Mouse (Mus musculus) hindbrain, embryonic 11.5 days (tissue): Measurements from ENCODE around the gene Med24. TPM values are rescaled to one million over a fixed set of nuclear protein-coding genes. Genes with fewer than 3 reads are reported as not detected.

Experiments used
- ATAC-seq: fragments of 200-750 bp; cut with Nextera tagmentation; 2 replicates; pipeline ENCODE4 v1.8.0; 2017; ENCODE audit warnings: mild to moderate bottlenecking, moderate TSS enrichment, moderate library complexity; ENCODE audit not compliant: low FRiP score
- DNase-seq: peaks from one replicate; pipeline ENCODE4 v3.0.0-alpha.2; 2015; ENCODE audit warnings: low spot score
- H3K27ac ChIP-seq: fragments of 300-500 bp; sonication (generic); 2 replicates; pipeline ENCODE4 v1.5.1; 2014; ENCODE audit warnings: mild to moderate bottlenecking, low read depth, low read length
- H3K27me3 ChIP-seq: fragments of 300-500 bp; sonication (generic); 2 replicates; pipeline ENCODE4 v1.6.1; 2014; ENCODE audit warnings: mild to moderate bottlenecking, low read length, moderate library complexity, mixed read lengths; ENCODE audit not compliant: control insufficient read depth, insufficient read depth
- H3K36me3 ChIP-seq: fragments of 300-500 bp; sonication (generic); 2 replicates; pipeline ENCODE4 v1.6.1; 2014; ENCODE audit warnings: mild to moderate bottlenecking, low read length, moderate library complexity, mixed read lengths; ENCODE audit not compliant: control insufficient read depth, insufficient read depth
- H3K4me1 ChIP-seq: fragments of 300-500 bp; sonication (generic); replicated peaks from 2 replicates; pipeline ENCODE4 v1.6.1; 2014; ENCODE audit warnings: low read length, mixed read lengths; ENCODE audit not compliant: control insufficient read depth, insufficient read depth
- H3K4me2 ChIP-seq: fragments of 300-500 bp; sonication (generic); replicated peaks from 2 replicates; pipeline ENCODE4 v1.6.1; 2014; ENCODE audit warnings: mild to moderate bottlenecking, low read depth, low read length
- H3K4me3 ChIP-seq: fragments of 300-500 bp; sonication (generic); 2 replicates; pipeline ENCODE4 v1.5.1; 2014; ENCODE audit warnings: low read depth, low read length
- H3K9ac ChIP-seq: fragments of 300-500 bp; sonication (generic); 2 replicates; pipeline ENCODE4 v1.6.1; 2014; ENCODE audit warnings: low read depth, low read length
- H3K9me3 ChIP-seq: fragments of 300-500 bp; sonication (generic); 2 replicates; pipeline ENCODE4 v1.6.1; 2016; ENCODE audit warnings: low read length; ENCODE audit not compliant: control insufficient read depth
- WGBS: fragments of 180-500 bp; shearing (Covaris S2); extraction: QIAGEN DNeasy Blood & Tissue Kit; methylation state at CpG from one replicate; pipeline ENCODE4 v1.1.7; 2014; 5-methylcytosine and 5-hydroxymethylcytosine counted together
- polyA plus RNA-seq: library from polyadenylated mRNA; unstranded; fragments of >200 nt; fragmentation: Nextera tagmentation; extraction: Ambion mirVana; gene quantifications from 2 replicates; pipeline ENCODE4 v1.2.1, GENCODE M21; 2014

Med24 gene
- polyA plus RNA-seq, 1 experiment from 2014 or later: 47.3 TPM

DNA sequence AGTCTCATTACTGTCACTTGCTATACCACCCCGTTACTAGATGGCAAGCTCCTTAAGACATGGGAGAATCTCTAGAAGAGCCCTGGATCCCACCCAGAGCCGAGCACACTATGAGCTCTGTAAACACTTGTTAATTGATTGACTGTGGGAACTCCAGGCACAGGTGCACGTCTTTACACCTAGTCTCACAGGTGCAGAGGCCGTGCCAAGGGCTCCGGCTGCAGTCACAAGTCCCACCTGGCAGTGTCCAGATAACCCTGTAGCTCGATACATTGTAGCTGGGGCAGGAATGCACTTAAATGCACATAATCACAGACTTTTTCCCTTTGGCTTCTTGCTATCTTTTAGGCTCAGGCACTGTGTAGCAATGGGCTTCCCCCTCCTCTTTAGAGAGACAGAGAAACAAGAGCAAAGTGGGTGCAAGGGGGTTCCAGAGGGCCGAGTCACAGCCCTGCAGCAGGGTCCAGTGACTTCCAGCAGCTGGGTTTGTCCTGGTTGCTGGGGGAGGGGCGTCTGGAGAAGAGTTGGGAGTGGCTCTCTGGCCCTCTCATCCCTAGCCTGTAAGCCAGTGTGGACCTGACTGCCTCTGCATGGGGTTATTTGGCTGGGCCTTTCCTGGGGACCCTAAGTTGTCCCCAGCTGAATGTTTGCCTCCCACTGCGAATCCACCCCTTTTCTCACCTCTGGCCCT, 14.6 kb upstream of the Med24 start:
- peak overlapping the region; percentile 79 for H3K4me2 ChIP-seq
- H3K4me1 ChIP-seq: peaks cover 48% of the 10 kb centered on the region
- H3K9me3 ChIP-seq: no peaks in the 10 kb centered on the region
- peak overlapping the region; percentile 59 for H3K9ac ChIP-seq
- DNase-seq (peak; percentile 78), ATAC-seq (peak; percentile 8; the same call in 1 of the 2 replicates)
- 7% methylated on average over 9 of the region's 9 CpGs for WGBS
- H3K27ac ChIP-seq: peak overlapping the region; percentile 96
- H3K4me3 ChIP-seq: peak overlapping the region; percentile 82
- no peaks in the 10 kb centered on the region for H3K27me3 ChIP-seq
- H3K36me3 ChIP-seq: no peaks in the 10 kb centered on the region

GRCm38 (mm10) chr11:98742397-98743291, 13.4 kb upstream of the Med24 start:
- peaks cover 38% of the 10 kb centered on the region for H3K4me1 ChIP-seq
- peak; percentile 56 for DNase-seq

GRCm38 (mm10) chr11:98741622-98742396, 12.6 kb upstream of the Med24 start:
- ATAC-seq: peak; percentile 64
- Histone ChIP-seq H3K4me2 (peak overlapping the region; percentile 79), H3K4me1 (peaks cover 32% of the 10 kb centered on the region), H3K27ac (peak overlapping the region; percentile 96), H3K36me3 (no peaks in the 10 kb centered on the region), H3K27me3 (no peaks in the 10 kb centered on the region), H3K4me3 (peak overlapping the region; percentile 82), H3K9me3 (no peaks in the 10 kb centered on the region), H3K9ac (peak overlapping the region; percentile 93)
- DNase-seq: peak; percentile 88
- 1% methylated on average over 50 of the region's 86 CpGs for WGBS

More at GRCm38 (mm10) chr11:98742397-98743291, 13.4 kb upstream of the Med24 start:
- peak overlapping the region; percentile 82 for H3K4me3 ChIP-seq
- peak overlapping the region; percentile 96 for H3K27ac ChIP-seq
- peak; percentile 21 for ATAC-seq
- H3K9ac ChIP-seq: peak overlapping the region; percentile 93
- H3K9me3 ChIP-seq: no peaks in the 10 kb centered on the region
- WGBS: 5% methylated on average over 17 of the region's 21 CpGs
- H3K36me3 ChIP-seq: no peaks in the 10 kb centered on the region
- no peaks in the 10 kb centered on the region for H3K27me3 ChIP-seq
- peak overlapping the region; percentile 79 for H3K4me2 ChIP-seq

DNA sequence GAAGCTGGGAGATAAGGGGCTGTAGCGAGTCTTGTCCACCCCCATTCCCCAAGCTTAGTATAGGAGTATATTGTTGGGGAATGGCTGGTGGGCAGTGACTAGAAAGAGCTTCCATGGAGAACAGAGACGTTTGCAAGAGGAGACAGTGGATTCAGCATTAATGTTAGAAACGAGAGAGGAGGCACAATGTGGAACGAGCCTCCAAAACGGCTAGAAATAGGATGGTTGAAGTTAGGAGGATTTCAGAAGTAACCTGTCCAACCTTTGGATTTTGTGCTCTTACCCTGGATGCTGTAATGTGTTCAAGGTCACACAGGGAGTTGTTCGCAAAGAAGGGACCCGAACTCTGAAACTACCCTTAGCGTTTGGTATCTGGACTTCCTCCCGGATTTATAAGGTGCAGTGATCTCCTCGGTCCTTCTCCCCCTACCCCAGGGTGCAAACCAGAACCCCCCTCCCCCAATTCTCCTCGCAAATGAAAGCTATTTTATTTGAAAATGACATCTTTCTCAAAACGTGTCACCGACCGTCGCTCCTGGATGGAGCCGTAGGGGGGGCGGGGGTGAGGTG, 11.9 kb upstream of the Med24 start:
- no peaks in the 10 kb centered on the region for H3K27me3 ChIP-seq
- H3K4me3 ChIP-seq: peak overlapping the region; percentile 82
- H3K9me3 ChIP-seq: no peaks in the 10 kb centered on the region
- DNase-seq (no peak), ATAC-seq (no peak)
- peak overlapping the region; percentile 79 for H3K4me2 ChIP-seq
- peak overlapping the region; percentile 93 for H3K9ac ChIP-seq
- peak overlapping the region; percentile 96 for H3K27ac ChIP-seq
- H3K4me1 ChIP-seq: peaks cover 27% of the 10 kb centered on the region
- H3K36me3 ChIP-seq: no peaks in the 10 kb centered on the region
- WGBS: under 1% methylated on average over 17 of the region's 17 CpGs

DNA sequence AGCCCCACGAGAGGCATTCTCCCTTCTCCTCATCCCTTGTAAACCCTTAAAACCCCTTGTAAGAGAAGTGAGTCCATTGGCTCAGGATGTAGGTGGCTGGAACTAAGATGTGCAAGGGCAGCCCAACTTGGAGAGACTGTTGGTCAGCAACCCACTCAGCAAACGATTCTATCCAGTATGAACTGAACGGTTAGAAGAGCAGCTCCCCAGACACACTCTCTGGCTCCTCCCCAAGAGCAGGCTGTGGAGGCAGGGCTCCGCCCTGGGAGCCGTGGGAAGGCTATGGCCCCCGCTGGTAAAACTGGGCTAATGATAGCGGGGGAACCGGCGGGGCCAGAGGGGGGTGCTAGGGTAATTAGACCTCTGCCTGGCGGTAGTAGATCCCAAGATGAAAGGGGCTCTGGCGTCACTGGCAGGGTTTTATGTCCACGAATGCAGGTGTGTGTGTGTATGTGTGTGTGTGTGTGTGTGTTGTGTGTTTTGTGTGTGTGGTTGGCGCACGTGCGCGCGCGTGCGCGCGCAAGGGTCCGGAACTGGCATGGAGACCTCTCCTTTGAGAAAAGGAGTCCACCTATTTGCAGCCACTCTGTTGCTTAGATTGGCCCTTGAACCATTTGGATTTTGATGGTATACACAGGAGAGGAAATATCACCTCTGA, 11.3 kb upstream of the Med24 start, which contains the start of gene Thra:
Gene Thra (plus strand): TSS at position 246 of the 658 bp plus-strand sequence.
- H3K4me2 ChIP-seq: peak within 1 kb of the TSS; percentile 79
- DNase-seq (peak; percentile 73), ATAC-seq (peak; percentile 32; the same call in 1 of the 2 replicates)
- H3K9ac ChIP-seq: peak within 1 kb of the TSS; percentile 93
- peak within 1 kb of the TSS; percentile 82 for H3K4me3 ChIP-seq
- H3K27me3 ChIP-seq: no peaks in the 10 kb centered on the region
- H3K36me3 ChIP-seq: no peaks in the 10 kb centered on the region
- no peaks in the 10 kb centered on the region for H3K9me3 ChIP-seq
- H3K27ac ChIP-seq: peak within 1 kb of the TSS; percentile 96
- WGBS: under 1% methylated on average over 22 of the region's 22 CpGs
- H3K4me1 ChIP-seq: peaks cover 24% of the 10 kb centered on the region

DNA sequence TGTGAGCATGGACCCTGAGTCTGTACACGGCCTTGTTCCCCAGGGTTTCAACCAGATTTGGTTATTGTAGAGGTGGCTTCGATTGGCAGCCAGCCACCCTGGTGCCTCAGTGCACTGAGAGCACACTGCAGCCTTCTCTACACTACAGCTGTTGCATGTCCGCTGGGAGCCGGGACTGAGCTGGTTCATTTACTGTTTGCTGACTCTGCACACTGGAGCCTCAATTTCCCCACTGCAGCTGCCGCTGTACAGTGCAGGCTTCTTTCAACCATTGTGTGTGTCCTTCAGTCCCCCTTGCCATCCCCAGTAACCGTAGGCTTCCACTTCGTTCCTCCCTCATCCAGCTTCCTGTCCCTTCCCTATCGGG, 10.8 kb upstream of the Med24 start:
- H3K4me1 ChIP-seq: peaks cover 24% of the 10 kb centered on the region
- peak overlapping the region; percentile 82; the same call in 1 of the 2 replicates for H3K4me3 ChIP-seq
- peak overlapping the region; percentile 79 for H3K4me2 ChIP-seq
- H3K27me3 ChIP-seq: no peaks in the 10 kb centered on the region
- ATAC-seq (no peak), DNase-seq (no peak)
- H3K36me3 ChIP-seq: no peaks in the 10 kb centered on the region
- peak overlapping the region; percentile 93 for H3K9ac ChIP-seq
- 12% methylated on average over 8 of the region's 8 CpGs for WGBS
- no peaks in the 10 kb centered on the region for H3K9me3 ChIP-seq
- peak overlapping the region; percentile 96 for H3K27ac ChIP-seq

GRCm38 (mm10) chr11:98738925-98739324, 9.7 kb upstream of the Med24 start:
- Histone ChIP-seq H3K27ac (peak overlapping the region; percentile 10), H3K9ac (no peak overlapping the region), H3K4me1 (peaks cover 16% of the 10 kb centered on the region), H3K9me3 (no peaks in the 10 kb centered on the region), H3K27me3 (no peaks in the 10 kb centered on the region), H3K36me3 (no peaks in the 10 kb centered on the region), H3K4me2 (no peak overlapping the region), H3K4me3 (no peak overlapping the region)
- ATAC-seq (no peak), DNase-seq (no peak)
- 66% methylated on average over 9 of the region's 9 CpGs for WGBS
